Mouse (Mus musculus) stomach, embryonic 16.5 days (tissue): ENCODE measurements at regions not wholly inside any gene's neighbourhood (a gene's known extent, or its start where the extent isn't known, plus 50 kb on each side); places are given as distances from the start of the nearest gene placed in this dataset.

Source experiments
- ATAC-seq: fragments of 200-750 bp; cut with Nextera tagmentation; 2 replicates; pipeline ENCODE4 v1.8.0; 2017; ENCODE audit warnings: moderate number of reproducible peaks, moderate TSS enrichment; ENCODE audit not compliant: insufficient read depth, low FRiP score
- H3K27ac ChIP-seq: fragments of 300-500 bp; sonication (generic); 2 replicates; pipeline ENCODE4 v1.5.1; 2014; ENCODE audit warnings: low read length
- H3K27me3 ChIP-seq: fragments of 300-500 bp; sonication (generic); 2 replicates; pipeline ENCODE4 v1.6.1; 2014; ENCODE audit warnings: low read length, control low read depth, mixed read lengths; ENCODE audit not compliant: control insufficient read depth, insufficient read depth
- H3K36me3 ChIP-seq: fragments of 300-500 bp; sonication (generic); 2 replicates; pipeline ENCODE4 v1.6.1; 2014; ENCODE audit warnings: low read length; ENCODE audit not compliant: control insufficient read depth, insufficient read depth
- H3K4me1 ChIP-seq: fragments of 300-500 bp; sonication (generic); 2 replicates; pipeline ENCODE4 v1.6.1; 2014; ENCODE audit warnings: low read length, control low read depth, mixed read lengths; ENCODE audit not compliant: control insufficient read depth, insufficient read depth
- H3K4me2 ChIP-seq: fragments of 300-500 bp; sonication (generic); 2 replicates; pipeline ENCODE4 v1.6.1; 2014; ENCODE audit warnings: low read depth, low read length, mixed read lengths
- H3K4me3 ChIP-seq: fragments of 300-500 bp; sonication (generic); replicated peaks from 2 replicates; pipeline ENCODE4 v1.5.1; 2014; ENCODE audit warnings: mild to moderate bottlenecking, low read length
- H3K9ac ChIP-seq: fragments of 300-500 bp; sonication (generic); 2 replicates; pipeline ENCODE4 v1.6.1; 2014; ENCODE audit warnings: low read length
- H3K9me3 ChIP-seq: fragments of 300-500 bp; sonication (generic); replicated peaks from 2 replicates; pipeline ENCODE4 v1.6.1; 2016; ENCODE audit warnings: low read length, control low read depth; ENCODE audit not compliant: control insufficient read depth
- WGBS: fragments of 180-500 bp; shearing (Covaris S2); extraction: QIAGEN DNeasy Blood & Tissue Kit; methylation state at CpG from one replicate; pipeline ENCODE4 v1.1.7; 2014; 5-methylcytosine and 5-hydroxymethylcytosine counted together

- H3K9me3 ChIP-seq = no peaks in the 10 kb centered on the region
- H3K4me2 ChIP-seq = no peak overlapping the region
- no peak overlapping the region for H3K27ac ChIP-seq
- WGBS = 77% methylated on average over 2 of the region's 2 CpGs
- no peaks in the 10 kb centered on the region for H3K36me3 ChIP-seq
- no peak for ATAC-seq
- H3K4me1 ChIP-seq = no peaks in the 10 kb centered on the region
- H3K9ac ChIP-seq = no peak overlapping the region
- no peaks in the 10 kb centered on the region for H3K27me3 ChIP-seq
- no peak overlapping the region for H3K4me3 ChIP-seq
Measured at GRCm38 (mm10) chr19:28181171-28181570, 170.2 kb upstream of the Rfx3 start.

GRCm38 (mm10) chr19:28178114-28178513, 167.1 kb upstream of the Rfx3 start:
- H3K9ac ChIP-seq = no peak overlapping the region
- no peak overlapping the region for H3K4me2 ChIP-seq
- H3K27ac ChIP-seq = no peak overlapping the region
- no peaks in the 10 kb centered on the region for H3K4me1 ChIP-seq
- ATAC-seq = no peak
- H3K9me3 ChIP-seq = no peaks in the 10 kb centered on the region
- H3K36me3 ChIP-seq = no peaks in the 10 kb centered on the region
- no peak overlapping the region for H3K4me3 ChIP-seq
- 81% methylated on average over 6 of the region's 6 CpGs for WGBS
- no peaks in the 10 kb centered on the region for H3K27me3 ChIP-seq

- no peak overlapping the region for H3K4me3 ChIP-seq
- WGBS = 80% methylated on average over 6 of the region's 6 CpGs
- no peaks in the 10 kb centered on the region for H3K9me3 ChIP-seq
- no peak overlapping the region for H3K27ac ChIP-seq
- H3K9ac ChIP-seq = no peak overlapping the region
- H3K36me3 ChIP-seq = no peaks in the 10 kb centered on the region
- no peaks in the 10 kb centered on the region for H3K27me3 ChIP-seq
- no peak for ATAC-seq
- no peaks in the 10 kb centered on the region for H3K4me1 ChIP-seq
- H3K4me2 ChIP-seq = no peak overlapping the region
Measured at GRCm38 (mm10) chr19:28176821-28177220, 165.9 kb upstream of the Rfx3 start.

GRCm38 (mm10) chr19:28171836-28172534, 161.0 kb upstream of the Rfx3 start:
- Histone ChIP-seq H3K36me3 (no peaks in the 10 kb centered on the region), H3K4me3 (no peak overlapping the region), H3K9me3 (no peaks in the 10 kb centered on the region), H3K4me2 (no peak overlapping the region), H3K4me1 (no peaks in the 10 kb centered on the region), H3K9ac (no peak overlapping the region), H3K27ac (no peak overlapping the region), H3K27me3 (no peaks in the 10 kb centered on the region)
- ATAC-seq = no peak
- 84% methylated on average over 11 of the region's 11 CpGs for WGBS

- Histone ChIP-seq H3K36me3 (no peaks in the 10 kb centered on the region), H3K4me1 (no peaks in the 10 kb centered on the region), H3K9ac (no peak overlapping the region), H3K4me3 (no peak overlapping the region), H3K4me2 (no peak overlapping the region), H3K9me3 (no peaks in the 10 kb centered on the region), H3K27ac (no peak overlapping the region), H3K27me3 (no peaks in the 10 kb centered on the region)
- WGBS = 69% methylated on average over 12 of the region's 12 CpGs
- ATAC-seq = no peak
Measured at GRCm38 (mm10) chr19:28167451-28168165, 156.6 kb upstream of the Rfx3 start.

GRCm38 (mm10) chr19:28166626-28167025, 155.7 kb upstream of the Rfx3 start:
- no peak overlapping the region for H3K4me2 ChIP-seq
- WGBS = 88% methylated on average over 7 of the region's 7 CpGs

GRCm38 (mm10) chr19:28165901-28166361, 155.0 kb upstream of the Rfx3 start:
- H3K27me3 ChIP-seq = no peaks in the 10 kb centered on the region
- H3K36me3 ChIP-seq = no peaks in the 10 kb centered on the region
- peak; percentile 85 for ATAC-seq
- H3K9me3 ChIP-seq = no peaks in the 10 kb centered on the region
- peak overlapping the region; percentile 34 for H3K4me3 ChIP-seq
- H3K9ac ChIP-seq = peak overlapping the region; percentile 51; the same call in 1 of the 2 replicates
- 27% methylated on average over 15 of the region's 15 CpGs for WGBS
- no peak overlapping the region for H3K27ac ChIP-seq
- H3K4me2 ChIP-seq = peak overlapping the region; percentile 51
- no peaks in the 10 kb centered on the region for H3K4me1 ChIP-seq

More at GRCm38 (mm10) chr19:28166626-28167025, 155.7 kb upstream of the Rfx3 start:
- Histone ChIP-seq H3K36me3 (no peaks in the 10 kb centered on the region), H3K9me3 (no peaks in the 10 kb centered on the region), H3K4me3 (no peak overlapping the region), H3K27ac (no peak overlapping the region), H3K27me3 (no peaks in the 10 kb centered on the region), H3K9ac (no peak overlapping the region), H3K4me1 (no peaks in the 10 kb centered on the region)
- ATAC-seq = no peak

- 78% methylated on average over 6 of the region's 6 CpGs for WGBS
- Histone ChIP-seq H3K27me3 (no peaks in the 10 kb centered on the region), H3K4me2 (no peak overlapping the region), H3K4me3 (no peak overlapping the region), H3K9ac (no peak overlapping the region), H3K36me3 (no peaks in the 10 kb centered on the region), H3K27ac (no peak overlapping the region), H3K9me3 (no peaks in the 10 kb centered on the region; the same call in 1 of the 2 replicates), H3K4me1 (no peaks in the 10 kb centered on the region)
- no peak for ATAC-seq
Measured at GRCm38 (mm10) chr19:28163195-28163594, 152.2 kb upstream of the Rfx3 start.

- no peak for ATAC-seq
- H3K4me2 ChIP-seq = no peak overlapping the region
- 80% methylated on average over 4 of the region's 4 CpGs for WGBS
- H3K9ac ChIP-seq = no peak overlapping the region
- no peaks in the 10 kb centered on the region for H3K27me3 ChIP-seq
- H3K4me3 ChIP-seq = no peak overlapping the region
- H3K9me3 ChIP-seq = no peaks in the 10 kb centered on the region; the same call in 1 of the 2 replicates
- no peaks in the 10 kb centered on the region for H3K36me3 ChIP-seq
- H3K4me1 ChIP-seq = no peaks in the 10 kb centered on the region
- H3K27ac ChIP-seq = no peak overlapping the region
Measured at GRCm38 (mm10) chr19:28160582-28160981, 149.6 kb upstream of the Rfx3 start.
